Mouse (Mus musculus): Measurements from ENCODE around the gene Tex19.2.

DNA sequence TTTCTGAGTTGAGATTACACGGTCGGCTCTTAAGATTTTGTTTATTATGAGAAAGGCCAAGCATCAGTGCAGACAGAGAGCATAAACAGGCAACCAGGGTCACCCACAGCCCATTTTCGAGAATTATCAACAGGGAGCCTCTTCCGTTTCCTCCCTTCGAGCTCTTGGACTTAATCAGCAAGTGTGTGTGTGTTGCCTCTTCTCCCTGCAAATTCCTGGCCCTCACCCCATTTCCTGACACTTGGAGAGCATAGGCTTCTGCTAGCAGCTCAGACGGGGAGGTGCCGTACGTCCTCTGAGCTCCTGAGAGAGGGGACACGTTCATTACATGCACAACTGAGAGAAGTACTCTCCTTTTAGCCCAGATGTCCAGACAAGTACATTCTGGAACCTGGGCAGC, 10.4 kb downstream of the Tex19.2 start:
- TF ChIP-seq CTCF (IDR thresholded peaks at IDR 0.05; ENCODE audit: borderline replicate concordance, insufficient read depth, low read depth, low read length), result no peak
- TF ChIP-seq POLR2A (IDR thresholded peaks at IDR 0.05; ENCODE audit: borderline replicate concordance, insufficient read depth, low read length), result no peak
